Mouse (Mus musculus) stomach, postnatal 0 days (tissue): ENCODE results near the gene Ahr. TPM values are rescaled to one million over a fixed set of nuclear protein-coding genes. Genes with fewer than 3 reads are reported as not detected.

Experiments
- ATAC-seq: fragments of 200-750 bp; cut with Nextera tagmentation; 2 replicates; pipeline ENCODE4 v1.8.0; 2017; ENCODE audit not compliant: low FRiP score, low TSS enrichment
- DNase-seq: peaks from one replicate; pipeline ENCODE4 v3.0.0-alpha.2; 2016; ENCODE audit warnings: low spot score
- H3K27ac ChIP-seq: fragments of 300-500 bp; sonication (generic); replicated peaks from 2 replicates; pipeline ENCODE4 v1.5.1; 2014; ENCODE audit warnings: mild to moderate bottlenecking, control low read depth
- H3K27me3 ChIP-seq: fragments of 300-500 bp; sonication (generic); 2 replicates; pipeline ENCODE4 v1.6.1; 2014; ENCODE audit warnings: low read length; ENCODE audit not compliant: control insufficient read depth, insufficient read depth
- H3K36me3 ChIP-seq: fragments of 300-500 bp; sonication (generic); 2 replicates; pipeline ENCODE4 v1.6.1; 2014; ENCODE audit warnings: low read length, mixed read lengths; ENCODE audit not compliant: control insufficient read depth, insufficient read depth
- H3K4me1 ChIP-seq: fragments of 300-500 bp; sonication (generic); replicated peaks from 2 replicates; pipeline ENCODE4 v1.6.1; 2014; ENCODE audit warnings: antibody characterized with exemption; ENCODE audit not compliant: control insufficient read depth, insufficient read depth
- H3K4me2 ChIP-seq: fragments of 300-500 bp; sonication (generic); replicated peaks from 2 replicates; pipeline ENCODE4 v1.6.1; 2014; ENCODE audit warnings: low read depth, mild to moderate bottlenecking, control low read depth, moderate library complexity
- H3K4me3 ChIP-seq: fragments of 300-500 bp; sonication (generic); 2 replicates; pipeline ENCODE4 v1.5.1; 2014; ENCODE audit warnings: low read depth, low read length, control low read depth
- H3K9ac ChIP-seq: fragments of 300-500 bp; sonication (generic); 2 replicates; pipeline ENCODE4 v1.6.1; 2014; ENCODE audit warnings: mild to moderate bottlenecking, low read length, control low read depth, mixed read lengths
- H3K9me3 ChIP-seq: fragments of 300-500 bp; sonication (generic); 2 replicates; pipeline ENCODE4 v1.6.1; 2016; ENCODE audit warnings: low read length; ENCODE audit not compliant: control insufficient read depth
- CTCF ChIP-seq: IDR thresholded peaks from 2 replicates; pipeline ENCODE4 v1.5.1; 2016; ENCODE audit warnings: antibody characterized with exemption, low read depth, mild to moderate bottlenecking, moderate library complexity
- EP300 ChIP-seq: optimal IDR thresholded peaks from 2 replicates; pipeline ENCODE3; 2016; ENCODE audit warnings: antibody characterized with exemption
- WGBS: fragments of 180-500 bp; shearing (Covaris S2); extraction: QIAGEN DNeasy Blood & Tissue Kit; methylation state at CpG from one replicate; pipeline ENCODE4 v1.1.7; 2014; 5-methylcytosine and 5-hydroxymethylcytosine counted together
- polyA plus RNA-seq: library from polyadenylated mRNA; unstranded; fragments of >200 nt; fragmentation: Nextera tagmentation; extraction: Ambion mirVana; gene quantifications from 2 replicates; pipeline ENCODE4 v1.2.1, GENCODE M21; 2015

Ahr gene
- polyA plus RNA-seq, 1 experiment from 2014 or later = 8.2 TPM

DNA sequence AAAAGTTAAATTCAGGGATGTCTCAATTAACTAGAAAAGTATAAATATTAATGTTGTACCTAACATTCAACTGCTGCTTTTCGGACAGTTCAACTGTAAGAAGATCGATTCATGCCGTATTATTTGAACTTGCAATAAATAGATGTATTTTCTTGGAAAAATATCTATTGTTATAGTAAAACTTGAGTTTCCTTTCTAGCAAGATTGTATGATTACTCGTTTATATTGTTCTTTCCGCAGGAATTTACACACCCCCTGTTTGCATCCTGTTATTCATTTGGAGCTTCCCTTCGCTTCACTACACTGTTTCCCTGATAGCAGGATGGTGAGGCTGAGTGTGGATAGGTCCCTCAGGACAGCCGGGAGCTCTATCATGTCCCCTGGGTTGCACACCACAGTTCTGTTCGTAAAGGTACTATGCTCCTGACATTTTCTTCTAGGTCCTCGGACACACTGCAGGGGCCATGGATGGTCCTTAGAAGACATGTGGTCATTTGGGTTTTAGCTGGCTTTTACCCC, 12.2 kb downstream of the Ahr start:
- TF ChIP-seq EP300 = no peak
- no peak overlapping the region for H3K9ac ChIP-seq
- no peaks in the 10 kb centered on the region for H3K4me1 ChIP-seq
- no peak overlapping the region for H3K27ac ChIP-seq
- H3K4me2 ChIP-seq = no peak overlapping the region
- ATAC-seq (no peak), DNase-seq (no peak)
- H3K27me3 ChIP-seq = no peaks in the 10 kb centered on the region
- WGBS = 87% methylated on average over 9 of the region's 9 CpGs
- H3K36me3 ChIP-seq = no peaks in the 10 kb centered on the region
- no peaks in the 10 kb centered on the region for H3K9me3 ChIP-seq
- H3K4me3 ChIP-seq = no peak overlapping the region

- H3K4me1 ChIP-seq = no peaks in the 10 kb centered on the region
- no peak for DNase-seq
- no peaks in the 10 kb centered on the region for H3K27me3 ChIP-seq
- ATAC-seq = no peak
- H3K9me3 ChIP-seq = no peaks in the 10 kb centered on the region
- H3K36me3 ChIP-seq = 0 out of 2 replicates have a peak, but pooled peaks cover 6% of the 10 kb centered on the region
- TF ChIP-seq EP300 (no peak), CTCF (no peak)
- H3K4me2 ChIP-seq = no peak overlapping the region
- H3K27ac ChIP-seq = no peak overlapping the region
- H3K4me3 ChIP-seq = no peak overlapping the region
- H3K9ac ChIP-seq = no peak overlapping the region
- 32% methylated on average over 3 of the region's 3 CpGs for WGBS
Observed at GRCm38 (mm10) chr12:35515621-35516020, 19.2 kb downstream of the Ahr start.

GRCm38 (mm10) chr12:35514671-35515070, 20.2 kb downstream of the Ahr start:
- Histone ChIP-seq H3K4me1 (no peaks in the 10 kb centered on the region), H3K9me3 (no peaks in the 10 kb centered on the region), H3K27me3 (no peaks in the 10 kb centered on the region), H3K9ac (no peak overlapping the region), H3K4me2 (no peak overlapping the region), H3K4me3 (no peak overlapping the region), H3K36me3 (peaks cover 9% of the 10 kb centered on the region; the same call in 1 of the 2 replicates), H3K27ac (no peak overlapping the region)
- 63% methylated on average over 2 of the region's 2 CpGs for WGBS
- no peak for TF ChIP-seq CTCF
- TF ChIP-seq EP300 = no peak
- no peak for ATAC-seq
- DNase-seq = no peak

DNA sequence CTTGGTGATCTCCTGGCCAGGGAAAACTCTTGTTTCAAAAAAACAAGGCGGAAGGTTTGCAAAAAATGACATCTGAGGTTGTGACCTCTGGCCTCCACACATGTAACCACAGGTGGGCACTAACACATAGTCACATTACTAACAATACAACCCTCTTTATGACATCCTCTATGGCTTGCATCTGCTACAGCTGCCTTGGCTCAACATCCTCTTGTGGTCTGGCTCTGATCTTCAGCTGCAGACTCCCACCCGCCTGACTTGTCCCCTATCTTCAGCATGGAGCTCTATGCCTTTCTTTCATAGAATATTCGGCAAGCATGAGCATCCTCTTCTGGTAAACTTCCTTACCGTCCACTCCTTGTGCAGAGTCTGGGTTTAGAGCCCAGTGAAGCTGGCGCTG, 24.1 kb downstream of the Ahr start:
- DNase-seq = no peak
- Histone ChIP-seq H3K4me3 (no peak overlapping the region), H3K36me3 (peaks cover 13% of the 10 kb centered on the region; the same call in 1 of the 2 replicates), H3K27me3 (no peaks in the 10 kb centered on the region), H3K27ac (no peak overlapping the region), H3K4me2 (no peak overlapping the region), H3K9me3 (no peaks in the 10 kb centered on the region), H3K9ac (no peak overlapping the region), H3K4me1 (no peaks in the 10 kb centered on the region)
- TF ChIP-seq CTCF (no peak), EP300 (no peak)
- WGBS = 84% methylated on average over 5 of the region's 5 CpGs
- no peak for ATAC-seq

GRCm38 (mm10) chr12:35506383-35506782, 28.5 kb downstream of the Ahr start:
- H3K27ac ChIP-seq = no peak overlapping the region
- TF ChIP-seq EP300 (no peak), CTCF (no peak)
- no peak overlapping the region for H3K4me3 ChIP-seq
- no peaks in the 10 kb centered on the region for H3K4me1 ChIP-seq
- no peak for DNase-seq
- H3K4me2 ChIP-seq = no peak overlapping the region
- no peak overlapping the region for H3K9ac ChIP-seq
- no peaks in the 10 kb centered on the region for H3K27me3 ChIP-seq
- H3K36me3 ChIP-seq = peaks cover 17% of the 10 kb centered on the region
- H3K9me3 ChIP-seq = no peaks in the 10 kb centered on the region
- no peak for ATAC-seq
- WGBS = 95% methylated on average over 2 of the region's 2 CpGs

- Histone ChIP-seq H3K9ac (no peak overlapping the region), H3K4me1 (no peaks in the 10 kb centered on the region), H3K36me3 (peaks cover 18% of the 10 kb centered on the region), H3K27me3 (no peaks in the 10 kb centered on the region), H3K4me2 (no peak overlapping the region), H3K4me3 (no peak overlapping the region), H3K27ac (no peak overlapping the region), H3K9me3 (no peaks in the 10 kb centered on the region)
- WGBS = 73% methylated on average over 15 of the region's 15 CpGs
- ATAC-seq (no peak), DNase-seq (no peak)
- no peak for TF ChIP-seq EP300
- no peak for TF ChIP-seq CTCF
Observed at GRCm38 (mm10) chr12:35504081-35504480, 30.8 kb downstream of the Ahr start.
